Mouse (Mus musculus): ENCODE measurements at regions not wholly inside any gene's neighbourhood (a gene's known extent, or its start where the extent isn't known, plus 50 kb on each side); places are given as distances from the start of the nearest gene placed in this dataset.

GRCm38 (mm10) chr5:45292833-45293546 is 157.0 kb downstream of the Qdpr start:
- Histone ChIP-seq H3K27ac (replicated peaks) (no peak overlapping the region), H3K36me3 (no peaks in the 10 kb centered on the region), H3K4me2 (replicated peaks) (no peak overlapping the region), H3K9me3 (no peaks in the 10 kb centered on the region), H3K4me1 (no peaks in the 10 kb centered on the region), H3K9ac (replicated peaks) (no peak overlapping the region), H3K27me3 (no peaks in the 10 kb centered on the region), H3K4me3 (no peak overlapping the region)
- 73% methylated on average over 9 of the region's 9 CpGs for WGBS
- ATAC-seq (ENCODE audit: low FRiP score, low read depth), result 0 out of 2 replicates have a peak, but pooled peaks have one; percentile 49

GRCm38 (mm10) chr5:45292383-45292782 is 157.7 kb downstream of the Qdpr start:
- no peaks in the 10 kb centered on the region for H3K4me1 ChIP-seq
- H3K4me3 ChIP-seq, result no peak overlapping the region
- no peaks in the 10 kb centered on the region for H3K9me3 ChIP-seq
- no peaks in the 10 kb centered on the region for H3K27me3 ChIP-seq
- ATAC-seq (ENCODE audit: low FRiP score, low read depth), result no peak
- WGBS, result 91% methylated on average over 1 of the region's 1 CpGs
- no peak overlapping the region for H3K9ac ChIP-seq (replicated peaks)
- H3K36me3 ChIP-seq, result no peaks in the 10 kb centered on the region
- no peak overlapping the region for H3K4me2 ChIP-seq (replicated peaks)
- H3K27ac ChIP-seq (replicated peaks), result no peak overlapping the region

- Histone ChIP-seq H3K4me3 (no peak overlapping the region), H3K9me3 (no peaks in the 10 kb centered on the region), H3K27me3 (no peaks in the 10 kb centered on the region), H3K36me3 (no peaks in the 10 kb centered on the region), H3K4me2 (replicated peaks) (no peak overlapping the region), H3K4me1 (no peaks in the 10 kb centered on the region), H3K9ac (replicated peaks) (no peak overlapping the region), H3K27ac (replicated peaks) (no peak overlapping the region)
- WGBS, result 95% methylated on average over 1 of the region's 1 CpGs
- no peak for ATAC-seq (ENCODE audit: low FRiP score, low read depth)
Measured at GRCm38 (mm10) chr5:45291752-45292151, 158.3 kb downstream of the Qdpr start.

GRCm38 (mm10) chr5:45291276-45291675 is 158.8 kb downstream of the Qdpr start:
- H3K4me2 ChIP-seq (replicated peaks), result no peak overlapping the region
- no peak overlapping the region for H3K27ac ChIP-seq (replicated peaks)
- no peak overlapping the region for H3K4me3 ChIP-seq
- no peaks in the 10 kb centered on the region for H3K27me3 ChIP-seq
- no peak for ATAC-seq (ENCODE audit: low FRiP score, low read depth)
- no peaks in the 10 kb centered on the region for H3K9me3 ChIP-seq
- H3K36me3 ChIP-seq, result no peaks in the 10 kb centered on the region
- H3K9ac ChIP-seq (replicated peaks), result no peak overlapping the region
- H3K4me1 ChIP-seq, result no peaks in the 10 kb centered on the region
- 91% methylated on average over 3 of the region's 3 CpGs for WGBS

GRCm38 (mm10) chr5:45286454-45286853 is 163.6 kb downstream of the Qdpr start:
- 89% methylated on average over 8 of the region's 8 CpGs for WGBS
- no peaks in the 10 kb centered on the region for H3K27me3 ChIP-seq
- ATAC-seq (ENCODE audit: low FRiP score, low read depth), result no peak
- H3K4me3 ChIP-seq, result no peak overlapping the region
- H3K9me3 ChIP-seq, result no peaks in the 10 kb centered on the region
- H3K36me3 ChIP-seq, result no peaks in the 10 kb centered on the region
- H3K4me1 ChIP-seq, result peaks cover 7% of the 10 kb centered on the region
- H3K27ac ChIP-seq (replicated peaks), result no peak overlapping the region
- no peak overlapping the region for H3K9ac ChIP-seq (replicated peaks)
- no peak overlapping the region for H3K4me2 ChIP-seq (replicated peaks)

GRCm38 (mm10) chr5:45284680-45285079 is 165.4 kb downstream of the Qdpr start:
- no peaks in the 10 kb centered on the region for H3K27me3 ChIP-seq
- no peaks in the 10 kb centered on the region for H3K9me3 ChIP-seq
- no peak overlapping the region for H3K4me2 ChIP-seq (replicated peaks)
- no peak overlapping the region for H3K27ac ChIP-seq (replicated peaks)
- no peak for ATAC-seq (ENCODE audit: low FRiP score, low read depth)
- no peaks in the 10 kb centered on the region for H3K36me3 ChIP-seq
- peaks cover 7% of the 10 kb centered on the region for H3K4me1 ChIP-seq
- H3K4me3 ChIP-seq, result no peak overlapping the region
- H3K9ac ChIP-seq (replicated peaks), result no peak overlapping the region

- Histone ChIP-seq H3K36me3 (no peaks in the 10 kb centered on the region), H3K4me3 (no peak overlapping the region), H3K27me3 (no peaks in the 10 kb centered on the region), H3K9ac (replicated peaks) (no peak overlapping the region), H3K9me3 (no peaks in the 10 kb centered on the region), H3K4me1 (peaks cover 7% of the 10 kb centered on the region), H3K27ac (replicated peaks) (no peak overlapping the region), H3K4me2 (replicated peaks) (no peak overlapping the region)
- 53% methylated on average over 2 of the region's 2 CpGs for WGBS
- ATAC-seq (ENCODE audit: low FRiP score, low read depth), result no peak
Measured at GRCm38 (mm10) chr5:45283908-45284415, 166.1 kb downstream of the Qdpr start.

- peak; percentile 73 for ATAC-seq (ENCODE audit: low FRiP score, low read depth)
- Histone ChIP-seq H3K4me1 (peaks cover 12% of the 10 kb centered on the region), H3K9me3 (no peaks in the 10 kb centered on the region), H3K27me3 (no peaks in the 10 kb centered on the region), H3K4me2 (replicated peaks) (no peak overlapping the region), H3K4me3 (no peak overlapping the region), H3K36me3 (no peaks in the 10 kb centered on the region), H3K27ac (replicated peaks) (no peak overlapping the region), H3K9ac (replicated peaks) (no peak overlapping the region)
- 27% methylated on average over 9 of the region's 9 CpGs for WGBS
Measured at GRCm38 (mm10) chr5:45282207-45282930, 167.7 kb downstream of the Qdpr start.

GRCm38 (mm10) chr5:45278571-45278970 is 171.5 kb downstream of the Qdpr start:
- Histone ChIP-seq H3K9ac (replicated peaks) (no peak overlapping the region), H3K36me3 (no peaks in the 10 kb centered on the region), H3K27ac (replicated peaks) (peak overlapping the region; percentile 65; the same call in 1 of the 2 replicates), H3K27me3 (no peaks in the 10 kb centered on the region), H3K4me3 (peak overlapping the region; percentile 34), H3K4me1 (peaks cover 12% of the 10 kb centered on the region), H3K9me3 (no peaks in the 10 kb centered on the region), H3K4me2 (replicated peaks) (peak overlapping the region; percentile 57)
- ATAC-seq (ENCODE audit: low FRiP score, low read depth), result peak; percentile 55; the same call in 1 of the 2 replicates
- 2% methylated on average over 9 of the region's 9 CpGs for WGBS

- Histone ChIP-seq H3K9ac (replicated peaks) (peak overlapping the region; percentile 39; the same call in 1 of the 2 replicates), H3K36me3 (no peaks in the 10 kb centered on the region), H3K27ac (replicated peaks) (peak overlapping the region; percentile 65), H3K27me3 (no peaks in the 10 kb centered on the region), H3K4me3 (peak overlapping the region; percentile 34), H3K4me1 (peaks cover 12% of the 10 kb centered on the region), H3K9me3 (no peaks in the 10 kb centered on the region), H3K4me2 (replicated peaks) (peak overlapping the region; percentile 57)
- WGBS, result under 1% methylated on average over 10 of the region's 10 CpGs
- ATAC-seq (ENCODE audit: low FRiP score, low read depth), result peak; percentile 65; the same call in 1 of the 2 replicates
Measured at GRCm38 (mm10) chr5:45278005-45278432, 172.0 kb downstream of the Qdpr start.

GRCm38 (mm10) chr5:45270679-45271078 is 179.4 kb downstream of the Qdpr start:
- no peak overlapping the region for H3K9ac ChIP-seq (replicated peaks)
- no peak for ATAC-seq (ENCODE audit: low FRiP score, low read depth)
- no peak overlapping the region for H3K27ac ChIP-seq (replicated peaks)
- 83% methylated on average over 3 of the region's 3 CpGs for WGBS
- H3K27me3 ChIP-seq, result no peaks in the 10 kb centered on the region
- H3K4me1 ChIP-seq, result peaks cover 8% of the 10 kb centered on the region
- no peak overlapping the region for H3K4me2 ChIP-seq (replicated peaks)
- H3K9me3 ChIP-seq, result no peaks in the 10 kb centered on the region
- no peak overlapping the region for H3K4me3 ChIP-seq
- no peaks in the 10 kb centered on the region for H3K36me3 ChIP-seq

GRCm38 (mm10) chr5:45269391-45269790 is 180.6 kb downstream of the Qdpr start:
- 87% methylated on average over 5 of the region's 5 CpGs for WGBS

More at GRCm38 (mm10) chr5:45269391-45269790, 180.6 kb downstream of the Qdpr start:
- Histone ChIP-seq H3K4me1 (peaks cover 8% of the 10 kb centered on the region), H3K36me3 (no peaks in the 10 kb centered on the region), H3K27me3 (no peaks in the 10 kb centered on the region), H3K9me3 (no peaks in the 10 kb centered on the region), H3K27ac (replicated peaks) (no peak overlapping the region), H3K4me3 (no peak overlapping the region), H3K4me2 (replicated peaks) (no peak overlapping the region), H3K9ac (replicated peaks) (no peak overlapping the region)
- ATAC-seq (ENCODE audit: low FRiP score, low read depth), result no peak

All from midbrain, embryonic 12.5 days (tissue).